Mouse (Mus musculus): ENCODE measurements around the gene Pld1.

GRCm38 (mm10) chr3:27991100-27991703, 52.7 kb downstream of the Pld1 start:
- TF ChIP-seq CTCF (IDR thresholded peaks at IDR 0.05; ENCODE audit: extremely low read depth, insufficient read depth, insufficient read length, insufficient replicate concordance) (no peak), POLR2A (IDR thresholded peaks at IDR 0.05; ENCODE audit: low read depth, low read length) (no peak)
